Mouse (Mus musculus): Measurements from ENCODE around the gene Rbm17. TPM values are rescaled to one million over a fixed set of nuclear protein-coding genes. Genes with fewer than 3 reads are reported as not detected.

Gene Rbm17
- polyA plus RNA-seq (2017; shearing (Covaris generic)): 28.8 TPM

GRCm38 (mm10) chr2:11604053-11604452, at the start of gene Rbm17:
TSS of gene Rbm17 (minus strand) at chr2:11604153.

GRCm38 (mm10) chr2:11642451-11642941, 38.5 kb upstream of the Rbm17 start, which contains the start of gene Il2ra:
TSS of gene Il2ra (plus strand) at chr2:11642807.

GRCm38 (mm10) chr2:11625890-11626289, 21.9 kb upstream of the Rbm17 start, which contains the start of gene Gm17490:
TSS of gene Gm17490 (minus strand) at chr2:11626264.

GRCm38 (mm10) chr2:11553471-11554400, 50.2 kb downstream of the Rbm17 start, which contains the start of gene Pfkfb3:
TSS of gene Pfkfb3 (minus strand) at chr2:11554077.

Other genes starting within 250 kb of the Rbm17 start
- 14.7 TPM for gene Pfkfb3, start 50.1 kb downstream of the Rbm17 start, polyA plus RNA-seq (2017; shearing (Covaris generic))
- not detected for gene Gm17490, start 22.1 kb upstream of the Rbm17 start, polyA plus RNA-seq (2017; shearing (Covaris generic))
- gene Il2ra, start 38.7 kb upstream of the Rbm17 start, polyA plus RNA-seq (2017; shearing (Covaris generic)): 403 TPM
- 33.9 TPM for gene Il15ra, start 101.1 kb upstream of the Rbm17 start, polyA plus RNA-seq (2017; shearing (Covaris generic))
- gene Fbh1, start 173.4 kb upstream of the Rbm17 start, polyA plus RNA-seq (2017; shearing (Covaris generic)): 88.4 TPM
- gene Ankrd16, start 173.7 kb upstream of the Rbm17 start, polyA plus RNA-seq (2017; shearing (Covaris generic)): 88.1 TPM